17 mouse cellular contexts compared by ENCODE assay signal in the genomic region with DNA sequence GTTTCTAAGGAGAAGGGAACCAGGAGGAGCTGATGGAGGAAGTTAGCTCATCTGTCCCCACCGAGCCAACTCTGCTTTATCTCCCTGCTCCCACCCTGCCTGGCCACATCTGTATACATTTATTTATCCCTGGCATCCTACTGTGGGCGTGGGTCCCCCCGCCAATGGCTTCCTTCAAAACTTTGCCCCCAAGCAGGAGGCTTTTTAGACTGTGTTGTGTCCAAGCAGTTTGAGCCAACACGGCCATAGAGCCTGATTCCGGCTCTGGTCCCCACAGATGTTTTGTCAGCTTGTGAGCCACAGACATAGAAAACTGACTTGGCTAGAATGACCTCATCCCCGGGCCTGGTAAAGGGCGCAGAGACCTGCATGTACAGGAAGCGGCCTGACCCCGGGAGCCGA.
A peak's percentile ranks its signal among the peaks of the same experiment; 100 is the strongest.
DNase-seq lines count a peak whose midpoint lies in the region; ATAC-seq and TF ChIP-seq lines count a peak whose summit lies in the region.
"Had no signal": no experiment of that assay in that cellular context is flagged by ENCODE, and none has a peak within 500 bp of the region (broad histone marks: within the 10 kb centered on the region; RNA-seq: fewer than 3 reads in every experiment).

No protein-coding gene starts in this region.

- intact Hi-C loops in heart, adult 2 months (cut with DNase I): no loop called here
- intact Hi-C loops in heart, postnatal 36 days (cut with DNase I): loop anchor here (2.0 kb wide), 1 partner anchor 24 kb away; no protein-coding TSS in a partner anchor
- intact Hi-C loops in heart, postnatal 10 days (cut with DNase I): no loop called here

- no peak for TF ChIP-seq CTCF in heart, adult 2 months (IDR thresholded peaks at IDR 0.05)
- TF ChIP-seq CTCF in layer of hippocampus, adult 2 months (conservative IDR thresholded peaks at IDR 0.05): no peak

- whole genome bisulfite sequencing in heart, adult 2 months: 29% methylated on average over 10 of the region's 10 CpGs
- whole genome bisulfite sequencing in liver, embryonic 11.5 days: 55% methylated on average over 10 of the region's 10 CpGs

- H3K4me3 ChIP-seq in heart, adult 2 months: no peak overlapping the region
- no peak overlapping the region for H3K4me3 ChIP-seq in layer of hippocampus, adult 2 months
- H3K4me3 ChIP-seq in liver, embryonic 11.5 days (ENCODE audit: low read depth, low read length): no peak overlapping the region
- H3K4me3 ChIP-seq: limb, embryonic 15.5 days had no signal

- no peaks in the 10 kb centered on the region for H3K79me2 ChIP-seq in heart, adult 2 months (replicated peaks; ENCODE audit: control insufficient read depth, insufficient read depth, low read length)

- H3K4me2 ChIP-seq in liver, embryonic 11.5 days: no peak overlapping the region
- H3K4me2 ChIP-seq: limb, embryonic 15.5 days had no signal

- H3K9ac ChIP-seq in heart, adult 2 months (ENCODE audit: low read depth, low read length): no peak overlapping the region
- H3K9ac ChIP-seq in liver, embryonic 11.5 days (ENCODE audit: low read depth, low read length): no peak overlapping the region
- H3K9ac ChIP-seq: limb, embryonic 15.5 days had no signal

- H3K27me3 ChIP-seq in heart, adult 2 months (ENCODE audit: control insufficient read depth, insufficient read depth, low read length): no peaks in the 10 kb centered on the region
- no peaks in the 10 kb centered on the region for H3K27me3 ChIP-seq in liver, embryonic 11.5 days (replicated peaks; ENCODE audit: control insufficient read depth, insufficient read depth, low read length)
- H3K27me3 ChIP-seq: limb, embryonic 15.5 days; Patski had no signal

- H3K27ac ChIP-seq in heart, adult 2 months: peak overlapping the region; percentile 42
- H3K27ac ChIP-seq in layer of hippocampus, adult 2 months: 0 out of 2 replicates have a peak overlapping the region, but pooled peaks have one; percentile 10
- H3K27ac ChIP-seq in liver, embryonic 11.5 days (ENCODE audit: low read depth, low read length): no peak overlapping the region
- H3K27ac ChIP-seq: limb, embryonic 15.5 days; macrophage had no signal

- ATAC-seq in liver, embryonic 11.5 days (replicated peaks; ENCODE audit: low FRiP score): no peak
- no peak for ATAC-seq in megakaryocyte-erythroid progenitor cell, adult 5-6 weeks (replicated peaks; ENCODE audit: low FRiP score, low TSS enrichment, poor library complexity, severe bottlenecking)
- ATAC-seq: forebrain, embryonic 14.5 days; Patski had no signal

- 0 out of 2 replicates have a peak, but pooled peaks cover 5% of the 10 kb centered on the region for H3K9me3 ChIP-seq in liver, embryonic 11.5 days (ENCODE audit: control insufficient read depth, low read length)
- H3K9me3 ChIP-seq: limb, embryonic 15.5 days had no signal

- no peak for TF ChIP-seq POLR2A in heart, adult 2 months (IDR thresholded peaks at IDR 0.05; ENCODE audit: insufficient read depth, low read depth, low read length)

- H3K4me1 ChIP-seq in heart, adult 2 months (ENCODE audit: control insufficient read depth, insufficient read depth, low read length): peaks cover 7% of the 10 kb centered on the region
- peaks cover 4% of the 10 kb centered on the region for H3K4me1 ChIP-seq in liver, embryonic 11.5 days (replicated peaks; ENCODE audit: control insufficient read depth, insufficient read depth, low read length)

- H3K36me3 ChIP-seq in heart, adult 2 months (ENCODE audit: control insufficient read depth, insufficient read depth, low read length): no peaks in the 10 kb centered on the region
- no peaks in the 10 kb centered on the region for H3K36me3 ChIP-seq in liver, embryonic 11.5 days (ENCODE audit: control insufficient read depth, insufficient read depth, low read length)
- H3K36me3 ChIP-seq: limb, embryonic 15.5 days had no signal

- DNase-seq in heart, adult 2 months: peak in 1 of 2 experiments; percentile 41
- no peak for DNase-seq in heart, postnatal 36 days
- no peak for DNase-seq in layer of hippocampus, adult 2 months (ENCODE audit: low spot score in 2 of 2)
- no peak for DNase-seq in layer of hippocampus, adult 11-12 months (ENCODE audit: low spot score)
- peak; percentile 60 to 61 for DNase-seq in heart, postnatal 10 days
- DNase-seq in lung, postnatal 25 days (ENCODE audit: low spot score): peak; percentile 72
- no peak for DNase-seq in liver, embryonic 11.5 days (ENCODE audit: low spot score)
- DNase-seq: B cell, adult 2 months; cerebellum, postnatal 14 days; layer of hippocampus, adult 9-11 months; midbrain, embryonic 14.5 days; right cerebral cortex, adult 18-20 months had no signal

- TF ChIP-seq EP300 in heart, adult 2 months (IDR thresholded peaks at IDR 0.05; ENCODE audit: insufficient read depth, low read depth, low read length): no peak

Comparison
In these comparisons a context has a peak if more than half of its experiments do, and no peak if none do; other contexts are left out.
1. DNase-seq: peak in heart, postnatal 10 days (2 of 2) and lung, postnatal 25 days (single experiment); none in heart, postnatal 36 days (0 of 2), layer of hippocampus, adult 2 months (0 of 2), layer of hippocampus, adult 11-12 months (single experiment) and liver, embryonic 11.5 days (single experiment).